Mouse (Mus musculus) neural tube, embryonic 14.5 days (tissue): ENCODE data around the gene Olfm1. TPM values are rescaled to one million over a fixed set of nuclear protein-coding genes. Genes with fewer than 3 reads are reported as not detected.
A peak's percentile ranks its signal among the peaks of the same experiment; 100 is the strongest.

Experiments
- ATAC-seq: fragments of 200-750 bp; cut with Nextera tagmentation; 2 replicates; pipeline ENCODE4 v1.8.0; 2017; ENCODE audit warnings: low read depth, mild to moderate bottlenecking, moderate TSS enrichment, moderate library complexity
- H3K27ac ChIP-seq: fragments of 300-500 bp; sonication (generic); 2 replicates; pipeline ENCODE4 v1.5.1; 2014; ENCODE audit warnings: low read depth, mild to moderate bottlenecking, control low read depth, low read length, moderate library complexity, mixed read lengths
- H3K27me3 ChIP-seq: fragments of 300-500 bp; sonication (generic); 2 replicates; pipeline ENCODE4 v1.6.1; 2014; ENCODE audit warnings: low read length; ENCODE audit not compliant: control insufficient read depth, insufficient read depth
- H3K36me3 ChIP-seq: fragments of 300-500 bp; sonication (generic); 2 replicates; pipeline ENCODE4 v1.6.1; 2014; ENCODE audit warnings: low read length, mixed read lengths; ENCODE audit not compliant: control insufficient read depth, insufficient read depth
- H3K4me1 ChIP-seq: fragments of 300-500 bp; sonication (generic); 2 replicates; pipeline ENCODE4 v1.6.1; 2014; ENCODE audit warnings: low read length; ENCODE audit not compliant: control insufficient read depth, insufficient read depth
- H3K4me2 ChIP-seq: fragments of 300-500 bp; sonication (generic); 2 replicates; pipeline ENCODE4 v1.6.1; 2014; ENCODE audit warnings: mild to moderate bottlenecking, low read depth, low read length, control low read depth
- H3K4me3 ChIP-seq: fragments of 300-500 bp; sonication (generic); 2 replicates; pipeline ENCODE4 v1.5.1; 2014; ENCODE audit warnings: low read depth, low read length, control low read depth, mixed read lengths
- H3K9ac ChIP-seq: fragments of 300-500 bp; sonication (generic); replicated peaks from 2 replicates; pipeline ENCODE4 v1.6.1; 2014; ENCODE audit warnings: low read depth, mild to moderate bottlenecking, control low read depth, low read length, mixed read lengths
- H3K9me3 ChIP-seq: fragments of 300-500 bp; sonication (generic); 2 replicates; pipeline ENCODE4 v1.6.1; 2016; ENCODE audit warnings: low read length; ENCODE audit not compliant: control insufficient read depth
- WGBS: fragments of 180-500 bp; shearing (Covaris S2); extraction: QIAGEN DNeasy Blood & Tissue Kit; methylation state at CpG from one replicate; pipeline ENCODE4 v1.1.7; 2014; 5-methylcytosine and 5-hydroxymethylcytosine counted together
- polyA plus RNA-seq: library from polyadenylated mRNA; unstranded; fragments of >200 nt; fragmentation: Nextera tagmentation; extraction: Ambion mirVana; gene quantifications from 2 replicates; pipeline ENCODE4 v1.2.1, GENCODE M21; 2014

The Olfm1 gene
- polyA plus RNA-seq, 1 experiment from 2014 or later = 356 TPM

DNA sequence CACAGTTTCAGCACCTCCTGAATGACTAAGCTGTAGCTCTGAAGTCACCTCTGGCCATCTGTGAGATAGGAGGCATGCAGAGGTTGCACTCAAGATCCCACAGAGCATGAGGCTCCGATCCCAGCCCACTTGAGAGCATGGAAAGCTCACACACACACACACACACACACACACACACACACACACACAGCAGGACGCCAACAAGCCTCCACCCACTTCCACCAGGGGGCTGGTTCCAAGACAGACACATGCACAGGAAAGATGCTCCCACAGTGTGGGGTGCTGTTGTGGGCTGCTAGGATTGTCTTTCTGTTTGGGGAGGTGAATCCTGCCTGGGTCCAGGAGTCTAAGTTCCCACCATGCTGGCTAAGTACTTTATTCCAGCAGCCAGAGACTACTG, 29.0 kb downstream of the Olfm1 start:
- no peaks in the 10 kb centered on the region for H3K27me3 ChIP-seq
- H3K27ac ChIP-seq = no peak overlapping the region
- no peak overlapping the region for H3K9ac ChIP-seq
- no peak overlapping the region for H3K4me2 ChIP-seq
- no peaks in the 10 kb centered on the region for H3K4me1 ChIP-seq
- H3K36me3 ChIP-seq = 0 out of 2 replicates have a peak, but pooled peaks cover 3% of the 10 kb centered on the region
- ATAC-seq = no peak
- 78% methylated on average over 2 of the region's 2 CpGs for WGBS
- no peak overlapping the region for H3K4me3 ChIP-seq
- no peaks in the 10 kb centered on the region for H3K9me3 ChIP-seq

DNA sequence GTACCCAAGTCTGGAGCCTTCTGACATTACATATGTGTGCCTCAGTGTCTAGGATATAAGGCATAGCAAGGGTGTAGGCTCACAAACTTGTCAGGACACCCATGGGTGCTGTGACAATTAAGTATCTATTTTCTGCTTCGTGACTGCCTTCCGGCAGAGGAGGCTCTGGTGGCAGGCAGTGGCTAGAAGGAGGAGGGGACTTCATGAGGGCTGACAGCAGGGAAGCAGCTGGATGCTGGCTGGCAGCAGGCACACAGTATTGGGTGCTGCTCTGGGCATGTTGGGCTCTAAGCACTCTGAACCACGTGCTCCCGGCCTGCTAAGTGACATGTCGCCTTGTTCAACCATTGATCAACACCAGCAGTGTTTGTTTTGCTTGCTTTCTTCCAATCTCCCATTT, 32.0 kb downstream of the Olfm1 start:
- H3K27ac ChIP-seq = no peak overlapping the region
- WGBS = 47% methylated on average over 5 of the region's 5 CpGs
- no peak overlapping the region for H3K4me3 ChIP-seq
- H3K27me3 ChIP-seq = no peaks in the 10 kb centered on the region
- ATAC-seq = peak; percentile 49; the same call in 1 of the 2 replicates
- H3K9me3 ChIP-seq = no peaks in the 10 kb centered on the region
- H3K4me2 ChIP-seq = no peak overlapping the region
- H3K9ac ChIP-seq = no peak overlapping the region
- H3K36me3 ChIP-seq = peaks cover 10% of the 10 kb centered on the region; the same call in 1 of the 2 replicates
- 0 out of 2 replicates have a peak, but pooled peaks cover 3% of the 10 kb centered on the region for H3K4me1 ChIP-seq

DNA sequence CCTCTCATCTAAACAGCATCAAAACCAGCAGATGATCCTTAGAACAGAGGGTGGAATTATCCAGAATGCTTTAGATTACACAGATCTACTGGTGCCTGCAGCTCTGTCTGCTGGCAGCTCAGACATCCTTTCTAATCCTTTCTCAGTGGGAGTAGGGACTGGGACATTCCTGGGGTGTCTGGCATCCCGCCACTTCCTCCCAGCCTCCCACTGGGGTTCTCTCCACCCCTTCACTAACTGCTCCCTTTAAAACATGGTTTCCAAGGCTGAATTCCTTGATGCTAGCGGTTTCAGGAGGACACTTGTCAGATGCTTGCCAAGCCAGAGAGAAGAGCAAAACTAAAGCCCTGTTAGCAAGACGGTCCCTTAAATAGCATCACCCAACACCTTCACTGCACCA, 33.1 kb downstream of the Olfm1 start:
- no peak overlapping the region for H3K27ac ChIP-seq
- H3K4me2 ChIP-seq = no peak overlapping the region
- 0 out of 2 replicates have a peak, but pooled peaks cover 3% of the 10 kb centered on the region for H3K4me1 ChIP-seq
- no peaks in the 10 kb centered on the region for H3K27me3 ChIP-seq
- H3K36me3 ChIP-seq = peaks cover 12% of the 10 kb centered on the region; the same call in 1 of the 2 replicates
- H3K9me3 ChIP-seq = no peaks in the 10 kb centered on the region
- 72% methylated on average over 3 of the region's 3 CpGs for WGBS
- no peak overlapping the region for H3K4me3 ChIP-seq
- ATAC-seq = no peak
- H3K9ac ChIP-seq = no peak overlapping the region

DNA sequence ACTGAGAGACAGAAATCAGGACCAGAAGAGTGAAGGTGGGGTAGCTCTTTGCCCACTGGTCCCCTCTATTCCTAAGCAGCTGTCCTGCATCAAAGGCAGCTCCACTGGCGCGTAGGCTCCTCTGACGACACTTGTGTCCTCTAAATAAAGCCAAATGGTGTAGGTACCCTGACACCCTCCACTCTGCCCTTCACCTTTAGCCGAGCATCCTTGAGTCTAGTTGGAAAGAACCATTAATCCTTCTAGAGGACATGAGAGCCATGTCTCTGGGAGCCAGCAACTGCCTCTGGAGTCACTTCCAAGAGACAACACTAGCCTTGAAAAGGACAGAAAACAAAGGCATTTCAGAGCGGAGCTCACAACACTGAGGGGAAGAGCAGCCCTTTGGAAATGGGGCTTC, 34.2 kb downstream of the Olfm1 start:
- H3K4me3 ChIP-seq = no peak overlapping the region
- no peaks in the 10 kb centered on the region for H3K27me3 ChIP-seq
- H3K27ac ChIP-seq = no peak overlapping the region
- H3K4me1 ChIP-seq = 0 out of 2 replicates have a peak, but pooled peaks cover 3% of the 10 kb centered on the region
- ATAC-seq = no peak
- no peaks in the 10 kb centered on the region for H3K9me3 ChIP-seq
- WGBS = 75% methylated on average over 5 of the region's 5 CpGs
- H3K4me2 ChIP-seq = no peak overlapping the region
- peaks cover 12% of the 10 kb centered on the region; the same call in 1 of the 2 replicates for H3K36me3 ChIP-seq
- H3K9ac ChIP-seq = no peak overlapping the region

DNA sequence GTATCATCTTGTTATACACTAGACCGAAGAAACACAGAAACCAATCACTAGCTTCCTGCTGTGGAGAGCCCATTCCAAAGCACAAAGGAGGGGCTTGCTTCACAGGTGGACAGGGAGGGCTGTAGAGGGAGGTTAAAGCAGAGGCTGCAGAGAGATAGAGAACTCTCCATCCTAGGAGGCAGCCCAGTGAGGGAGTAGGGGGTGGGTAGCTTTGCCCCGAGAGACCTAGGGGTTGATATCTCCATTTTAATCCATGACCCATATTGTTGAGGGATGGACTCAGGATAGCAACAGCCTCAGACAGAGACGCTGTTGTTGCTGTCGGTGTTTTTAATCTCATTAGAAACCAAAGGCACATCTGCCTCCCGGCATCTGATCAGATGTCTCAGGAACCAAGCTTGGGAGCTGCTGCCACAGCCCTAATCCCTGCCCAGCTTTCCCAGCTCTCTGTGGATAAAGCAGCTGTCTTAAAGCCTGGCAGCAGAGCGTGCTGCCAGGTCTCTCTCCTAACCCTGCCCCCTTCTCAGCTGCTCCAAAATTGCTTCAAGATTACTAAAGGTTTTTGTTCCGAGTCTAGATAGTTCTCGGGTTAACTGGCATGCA, 34.9 kb downstream of the Olfm1 start:
- Histone ChIP-seq H3K9ac (no peak overlapping the region), H3K9me3 (no peaks in the 10 kb centered on the region)

DNA sequence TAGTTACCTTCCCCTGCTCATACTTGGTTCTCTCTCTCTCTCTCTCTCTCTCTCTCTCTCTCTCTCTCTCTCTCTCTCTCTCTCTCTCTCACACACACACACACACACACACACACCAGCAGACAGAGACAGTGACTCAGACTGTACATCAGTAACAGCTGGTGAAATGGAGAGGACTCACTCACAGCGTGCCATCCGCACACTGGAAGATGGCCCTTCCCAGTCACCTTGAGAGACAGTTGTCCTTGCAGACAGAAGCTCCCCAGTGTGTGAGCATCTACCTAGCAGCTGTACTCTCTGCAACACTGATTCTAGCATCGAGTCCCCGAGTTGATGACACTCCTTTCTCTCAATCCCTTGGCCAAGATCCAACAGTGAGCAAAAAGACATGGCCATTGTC, 35.6 kb downstream of the Olfm1 start:
- Histone ChIP-seq H3K4me1 (0 out of 2 replicates have a peak, but pooled peaks cover 3% of the 10 kb centered on the region), H3K4me3 (no peak overlapping the region), H3K4me2 (no peak overlapping the region), H3K27me3 (no peaks in the 10 kb centered on the region), H3K9ac (no peak overlapping the region), H3K36me3 (peaks cover 12% of the 10 kb centered on the region; the same call in 1 of the 2 replicates), H3K9me3 (no peaks in the 10 kb centered on the region), H3K27ac (no peak overlapping the region)
- WGBS = 89% methylated on average over 4 of the region's 4 CpGs
- no peak for ATAC-seq

More for the DNA sequence above, 34.9 kb downstream of the Olfm1 start:
- ATAC-seq = no peak
- Histone ChIP-seq H3K36me3 (peaks cover 12% of the 10 kb centered on the region; the same call in 1 of the 2 replicates), H3K4me1 (0 out of 2 replicates have a peak, but pooled peaks cover 3% of the 10 kb centered on the region), H3K4me3 (no peak overlapping the region), H3K27me3 (no peaks in the 10 kb centered on the region), H3K4me2 (no peak overlapping the region), H3K27ac (no peak overlapping the region)
- WGBS = 52% methylated on average over 8 of the region's 8 CpGs

DNA sequence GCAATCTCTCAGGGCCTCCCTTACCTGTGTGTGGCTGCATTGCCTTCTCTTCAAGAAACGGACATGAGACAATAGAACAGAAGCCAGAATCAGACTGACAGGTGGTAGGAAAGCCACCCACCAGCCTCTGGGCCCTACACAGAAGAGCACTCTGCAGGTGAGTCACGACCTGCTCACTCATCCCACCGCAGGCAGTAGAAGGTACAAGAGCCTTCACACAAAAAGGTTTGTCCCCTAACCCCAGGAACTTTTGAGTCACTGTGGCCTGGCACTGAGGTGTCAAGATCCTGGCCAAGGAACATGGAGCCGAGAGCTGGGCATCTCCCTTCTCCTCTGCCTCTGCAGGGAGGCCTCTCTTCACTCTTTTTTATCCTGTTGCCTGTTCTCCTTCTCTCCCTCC, 42.3 kb downstream of the Olfm1 start:
- no peak overlapping the region for H3K4me3 ChIP-seq
- 84% methylated on average over 4 of the region's 4 CpGs for WGBS
- no peak overlapping the region for H3K27ac ChIP-seq
- ATAC-seq = no peak
- H3K9ac ChIP-seq = no peak overlapping the region
- H3K9me3 ChIP-seq = no peaks in the 10 kb centered on the region
- no peaks in the 10 kb centered on the region for H3K4me1 ChIP-seq
- H3K36me3 ChIP-seq = no peaks in the 10 kb centered on the region
- H3K4me2 ChIP-seq = no peak overlapping the region
- no peaks in the 10 kb centered on the region for H3K27me3 ChIP-seq

DNA sequence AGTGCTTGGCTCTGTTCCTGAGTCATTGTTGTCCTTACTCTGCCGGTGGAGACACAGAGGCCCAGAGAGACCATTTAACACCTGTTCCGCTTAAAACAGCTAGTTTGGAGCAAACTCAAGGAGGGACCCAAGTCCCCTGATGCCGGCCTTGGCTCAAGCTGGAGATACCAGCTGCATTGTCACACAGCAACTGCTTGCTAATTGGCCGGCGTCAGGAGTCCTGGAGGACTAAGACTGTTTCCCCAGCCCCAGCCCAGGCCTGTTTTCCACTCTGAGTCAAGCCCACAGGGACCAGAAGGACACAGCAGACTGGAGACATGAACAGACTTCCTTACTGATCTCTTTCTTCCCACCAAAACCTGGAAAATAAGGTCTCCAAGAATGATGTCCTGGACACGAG, 43.7 kb downstream of the Olfm1 start:
- Histone ChIP-seq H3K27ac (no peak overlapping the region), H3K4me3 (no peak overlapping the region), H3K36me3 (no peaks in the 10 kb centered on the region), H3K4me1 (peaks cover 1% of the 10 kb centered on the region; the same call in 1 of the 2 replicates), H3K27me3 (no peaks in the 10 kb centered on the region), H3K9me3 (no peaks in the 10 kb centered on the region), H3K9ac (no peak overlapping the region), H3K4me2 (no peak overlapping the region)
- 70% methylated on average over 6 of the region's 6 CpGs for WGBS
- ATAC-seq = no peak

DNA sequence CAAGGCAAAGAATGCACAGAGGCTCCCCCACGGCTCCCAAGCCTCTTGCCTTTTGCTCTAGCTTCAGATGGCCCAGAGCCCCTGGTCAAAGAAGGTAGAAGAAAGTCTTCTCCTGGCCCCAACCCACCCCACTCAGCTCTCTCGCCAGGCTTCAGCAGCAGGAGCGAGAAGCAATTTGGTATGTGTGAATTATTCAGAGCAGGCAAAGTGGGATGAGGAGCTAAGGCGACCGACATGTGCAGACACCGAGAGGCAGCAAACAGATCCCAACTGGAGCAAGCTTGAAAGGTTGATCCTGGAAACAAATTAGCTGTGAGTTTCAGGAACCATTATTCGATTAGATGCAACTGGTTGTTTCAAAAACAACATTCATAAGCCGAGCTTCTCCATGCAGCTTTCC, 46.8 kb downstream of the Olfm1 start:
- WGBS = 89% methylated on average over 8 of the region's 8 CpGs
- H3K4me3 ChIP-seq = no peak overlapping the region
- H3K27me3 ChIP-seq = no peaks in the 10 kb centered on the region
- H3K27ac ChIP-seq = no peak overlapping the region
- H3K36me3 ChIP-seq = no peaks in the 10 kb centered on the region
- no peak overlapping the region for H3K9ac ChIP-seq
- ATAC-seq = no peak
- H3K9me3 ChIP-seq = no peaks in the 10 kb centered on the region
- peaks cover 10% of the 10 kb centered on the region; the same call in 1 of the 2 replicates for H3K4me1 ChIP-seq
- no peak overlapping the region for H3K4me2 ChIP-seq
